Mouse (Mus musculus) heart, embryonic 14.5 days (tissue): ENCODE data around the gene Mamdc2. TPM values are rescaled to one million over a fixed set of nuclear protein-coding genes. Genes with fewer than 3 reads are reported as not detected.

ENCODE experiments used
- ATAC-seq: fragments of 200-750 bp; cut with Nextera tagmentation; 2 replicates; pipeline ENCODE4 v1.8.0; 2017; ENCODE audit warnings: low read depth, moderate TSS enrichment; ENCODE audit not compliant: insufficient number of reproducible peaks, insufficient read depth, low FRiP score
- H3K27ac ChIP-seq, 2 experiments: fragments of 200-500 bp in 1 of 2; fragments of 300-500 bp in 1 of 2; sonication (generic) in 1 of 2; replicated peaks in 1 of 2; 2 replicates each; pipeline ENCODE4 v1.5.1; 2012 to 2014; ENCODE audit warnings: low read depth in 2 of 2, low read length in 2 of 2, control low read depth in 1 of 2, mild to moderate bottlenecking in 1 of 2, mixed read lengths in 1 of 2; ENCODE audit not compliant: control insufficient read depth in 1 of 2, insufficient read depth in 1 of 2
- H3K27me3 ChIP-seq: fragments of 300-500 bp; sonication (generic); 2 replicates; pipeline ENCODE4 v1.6.1; 2014; ENCODE audit warnings: mild to moderate bottlenecking, low read length, control low read depth; ENCODE audit not compliant: control insufficient read depth, insufficient read depth
- H3K36me3 ChIP-seq: fragments of 300-500 bp; sonication (generic); 2 replicates; pipeline ENCODE4 v1.6.1; 2014; ENCODE audit warnings: mild to moderate bottlenecking, control low read depth, low read length, mixed read lengths; ENCODE audit not compliant: control insufficient read depth, insufficient read depth
- H3K4me1 ChIP-seq, 2 experiments: fragments of 200-500 bp in 1 of 2; fragments of 300-500 bp in 1 of 2; sonication (generic) in 1 of 2; 2 replicates each; pipeline ENCODE4 v1.6.1; 2012 to 2014; ENCODE audit warnings: low read length in 2 of 2, control low read depth in 1 of 2, mixed read lengths in 1 of 2; ENCODE audit not compliant: control insufficient read depth in 2 of 2, insufficient read depth in 2 of 2
- H3K4me2 ChIP-seq: fragments of 300-500 bp; sonication (generic); 2 replicates; pipeline ENCODE4 v1.6.1; 2014; ENCODE audit warnings: mild to moderate bottlenecking, low read length
- H3K4me3 ChIP-seq, 2 experiments: fragments of 200-500 bp in 1 of 2; fragments of 300-500 bp in 1 of 2; sonication (generic) in 1 of 2; 2 replicates each; pipeline ENCODE4 v1.5.1; 2012 to 2014; ENCODE audit warnings: low read length in 2 of 2, mild to moderate bottlenecking in 2 of 2, control low read depth in 1 of 2, low read depth in 1 of 2, moderate library complexity in 1 of 2; ENCODE audit not compliant: control insufficient read depth in 1 of 2, insufficient read depth in 1 of 2
- H3K9ac ChIP-seq: fragments of 300-500 bp; sonication (generic); 2 replicates; pipeline ENCODE4 v1.6.1; 2014; ENCODE audit warnings: mild to moderate bottlenecking, low read length
- H3K9me3 ChIP-seq: fragments of 300-500 bp; sonication (generic); 2 replicates; pipeline ENCODE4 v1.6.1; 2016; ENCODE audit warnings: low read length, control low read depth; ENCODE audit not compliant: control insufficient read depth
- WGBS: fragments of 180-500 bp; shearing (Covaris S2); extraction: QIAGEN DNeasy Blood & Tissue Kit; methylation state at CpG from one replicate; pipeline ENCODE4 v1.1.7; 2014; 5-methylcytosine and 5-hydroxymethylcytosine counted together
- polyA plus RNA-seq: library from polyadenylated mRNA; unstranded; fragments of >200 nt; fragmentation: Nextera tagmentation; extraction: Ambion mirVana; gene quantifications from 2 replicates; pipeline ENCODE4 v1.2.1, GENCODE M21; 2014

Mamdc2 gene
- polyA plus RNA-seq, 1 experiment from 2014 or later, result 1.7 TPM

DNA sequence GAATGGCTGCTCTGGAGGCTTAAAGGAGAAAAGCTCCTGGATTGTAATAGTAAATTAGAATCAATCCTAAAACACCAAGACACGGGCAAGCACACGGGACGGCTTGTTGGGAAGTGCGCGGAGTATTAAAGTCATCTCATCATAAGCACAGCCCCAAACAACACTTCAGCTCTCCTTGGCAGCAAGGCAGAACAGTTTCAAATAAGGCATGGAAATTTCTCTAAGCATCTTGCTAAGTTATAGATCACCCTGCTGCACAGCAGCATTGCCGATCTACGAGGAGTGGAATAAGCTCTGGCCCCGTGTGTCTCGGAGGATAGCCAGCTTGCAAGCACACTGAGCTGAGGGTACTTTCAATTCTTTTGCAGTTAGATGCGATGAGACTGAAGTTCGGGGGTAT lies 13.8 kb downstream of the Mamdc2 start:
- no peaks in the 10 kb centered on the region for H3K9me3 ChIP-seq
- H3K36me3 ChIP-seq, result no peaks in the 10 kb centered on the region
- H3K4me2 ChIP-seq, result no peak overlapping the region
- no peak overlapping the region for H3K27ac ChIP-seq
- H3K9ac ChIP-seq, result no peak overlapping the region
- H3K4me1 ChIP-seq, result no peaks in the 10 kb centered on the region
- H3K4me3 ChIP-seq, result no peak overlapping the region
- no peaks in the 10 kb centered on the region for H3K27me3 ChIP-seq
- 83% methylated on average over 11 of the region's 11 CpGs for WGBS
- ATAC-seq, result no peak

DNA sequence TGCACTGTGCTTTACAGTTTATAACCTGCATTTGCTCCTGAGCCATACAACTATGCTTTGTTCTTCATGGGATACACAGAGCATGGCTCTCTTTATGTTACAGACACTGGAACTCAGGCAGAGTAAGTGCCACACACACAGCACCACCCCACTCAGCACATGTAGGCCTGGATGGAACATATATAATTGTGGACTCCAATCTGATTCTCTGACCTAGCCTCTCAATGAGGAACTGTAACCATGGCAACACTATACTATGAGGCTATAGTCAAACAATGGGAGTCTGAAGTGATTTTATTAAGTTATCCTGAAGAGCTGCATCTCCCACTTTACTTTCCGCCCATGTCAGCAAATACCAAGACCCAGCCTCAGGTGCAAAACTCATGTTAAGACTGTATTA lies 30.6 kb downstream of the Mamdc2 start:
- WGBS, result 100% methylated on average over 1 of the region's 1 CpGs
- Histone ChIP-seq H3K9ac (no peak overlapping the region), H3K4me3 (no peak overlapping the region), H3K4me2 (no peak overlapping the region), H3K4me1 (no peaks in the 10 kb centered on the region), H3K27ac (no peak overlapping the region), H3K9me3 (no peaks in the 10 kb centered on the region), H3K27me3 (no peaks in the 10 kb centered on the region), H3K36me3 (no peaks in the 10 kb centered on the region)
- no peak for ATAC-seq

DNA sequence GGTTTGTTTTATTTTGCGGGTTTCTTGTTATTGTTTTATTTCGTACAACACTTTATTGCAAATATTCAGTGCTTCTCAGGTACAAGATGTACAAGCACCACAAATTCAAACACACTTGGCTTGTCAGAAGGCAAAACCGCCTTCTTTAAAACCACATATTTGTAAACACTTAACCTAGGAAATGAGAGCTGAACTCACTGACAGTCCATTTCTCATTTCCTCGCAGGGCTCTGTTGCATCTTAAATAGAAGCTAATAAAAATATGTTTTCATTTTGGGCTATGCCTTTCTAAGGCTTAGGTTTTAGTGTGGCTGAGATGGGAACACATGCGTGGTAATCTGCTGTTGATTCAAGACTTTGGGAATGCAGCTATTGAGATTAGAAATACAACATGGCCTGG lies 37.4 kb downstream of the Mamdc2 start:
- Histone ChIP-seq H3K9me3 (no peaks in the 10 kb centered on the region), H3K9ac (no peak overlapping the region), H3K27ac (no peak overlapping the region), H3K4me1 (no peaks in the 10 kb centered on the region), H3K4me3 (no peak overlapping the region), H3K36me3 (no peaks in the 10 kb centered on the region), H3K4me2 (no peak overlapping the region), H3K27me3 (no peaks in the 10 kb centered on the region)
- no peak for ATAC-seq
- 84% methylated on average over 5 of the region's 5 CpGs for WGBS

DNA sequence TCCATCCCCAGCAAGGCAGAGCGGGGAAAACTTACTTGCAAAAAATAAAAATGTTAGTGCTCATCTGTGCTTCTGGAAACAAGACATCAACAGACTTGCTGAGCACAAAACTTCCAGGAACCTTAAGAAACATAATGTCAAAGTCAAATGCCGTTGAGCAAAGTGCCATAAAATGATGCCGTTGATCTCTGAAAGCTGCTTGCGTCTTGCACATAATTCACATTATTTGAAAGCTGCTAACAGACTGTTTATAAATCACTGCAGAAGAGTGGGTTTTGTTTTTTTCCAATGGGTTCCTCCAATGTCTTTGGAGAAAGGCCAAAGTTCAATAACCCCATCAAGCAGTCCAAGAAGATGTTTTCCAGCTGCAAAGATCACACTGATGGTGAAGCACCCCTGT lies 37.9 kb downstream of the Mamdc2 start:
- WGBS, result 87% methylated on average over 4 of the region's 4 CpGs
- Histone ChIP-seq H3K9me3 (no peaks in the 10 kb centered on the region), H3K4me1 (no peaks in the 10 kb centered on the region), H3K27ac (no peak overlapping the region), H3K27me3 (no peaks in the 10 kb centered on the region), H3K4me2 (no peak overlapping the region), H3K36me3 (no peaks in the 10 kb centered on the region), H3K9ac (no peak overlapping the region), H3K4me3 (no peak overlapping the region)
- no peak for ATAC-seq

DNA sequence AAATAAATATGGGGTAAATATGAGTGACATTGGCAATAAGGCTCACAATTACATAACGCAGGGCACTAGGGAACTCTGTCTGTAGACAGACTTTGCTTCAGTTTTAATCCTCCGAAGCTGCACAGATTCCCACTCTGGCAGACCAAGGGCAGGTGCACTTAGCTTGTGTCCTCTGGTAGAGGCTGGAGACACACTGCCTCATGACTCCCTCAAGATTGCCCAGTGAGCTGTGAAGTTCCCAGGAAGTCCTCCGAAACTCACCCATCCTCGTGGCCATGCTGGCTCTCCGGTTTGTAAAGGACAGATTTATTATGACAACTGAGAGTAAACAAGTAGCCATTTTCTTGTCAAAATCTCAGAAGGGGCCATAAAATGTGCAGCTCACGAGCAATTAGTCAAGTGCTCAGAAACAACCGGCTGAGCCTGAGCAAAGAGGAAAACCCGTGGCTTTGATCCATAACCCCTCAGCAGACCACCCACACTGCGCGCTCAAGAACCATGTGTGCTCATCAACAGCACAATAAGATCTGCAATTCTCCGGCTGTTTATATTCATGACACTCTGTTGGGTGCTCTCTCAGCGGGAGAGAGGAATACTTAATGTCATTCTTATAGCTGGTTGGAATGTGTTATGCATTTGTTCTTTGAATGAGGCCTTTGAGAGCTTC lies 46.6 kb downstream of the Mamdc2 start:
- 75% methylated on average over 12 of the region's 12 CpGs for WGBS
- H3K4me2 ChIP-seq, result no peak overlapping the region
- no peaks in the 10 kb centered on the region for H3K9me3 ChIP-seq
- no peaks in the 10 kb centered on the region for H3K36me3 ChIP-seq
- H3K4me3 ChIP-seq, result no peak overlapping the region
- no peak overlapping the region for H3K27ac ChIP-seq
- ATAC-seq, result no peak
- no peak overlapping the region for H3K9ac ChIP-seq
- no peaks in the 10 kb centered on the region for H3K27me3 ChIP-seq
- no peaks in the 10 kb centered on the region for H3K4me1 ChIP-seq

DNA sequence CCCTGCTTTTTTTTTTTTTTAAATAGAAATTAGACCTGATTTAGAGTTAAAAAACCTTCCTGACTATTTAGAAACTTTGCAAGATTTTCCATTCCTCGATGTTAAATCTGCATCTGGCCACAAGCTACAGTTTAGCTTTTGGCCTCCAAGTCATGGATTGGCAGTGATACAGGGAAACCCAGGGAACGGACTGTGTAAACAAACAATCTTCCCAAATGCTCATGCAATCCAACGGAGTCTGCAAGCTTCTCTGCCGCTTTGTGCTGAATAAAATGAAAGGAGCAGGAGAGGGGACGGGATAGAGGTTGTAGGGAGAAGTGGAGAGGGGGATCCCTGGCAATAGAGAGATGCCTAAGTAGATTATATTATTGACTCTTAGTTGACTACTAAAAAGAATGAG lies 47.8 kb downstream of the Mamdc2 start:
- H3K4me1 ChIP-seq, result no peaks in the 10 kb centered on the region
- no peaks in the 10 kb centered on the region for H3K36me3 ChIP-seq
- no peak overlapping the region for H3K27ac ChIP-seq
- H3K4me3 ChIP-seq, result no peak overlapping the region
- WGBS, result 67% methylated on average over 5 of the region's 5 CpGs
- H3K9ac ChIP-seq, result no peak overlapping the region
- no peaks in the 10 kb centered on the region for H3K9me3 ChIP-seq
- H3K4me2 ChIP-seq, result no peak overlapping the region
- ATAC-seq, result no peak
- no peaks in the 10 kb centered on the region for H3K27me3 ChIP-seq

DNA sequence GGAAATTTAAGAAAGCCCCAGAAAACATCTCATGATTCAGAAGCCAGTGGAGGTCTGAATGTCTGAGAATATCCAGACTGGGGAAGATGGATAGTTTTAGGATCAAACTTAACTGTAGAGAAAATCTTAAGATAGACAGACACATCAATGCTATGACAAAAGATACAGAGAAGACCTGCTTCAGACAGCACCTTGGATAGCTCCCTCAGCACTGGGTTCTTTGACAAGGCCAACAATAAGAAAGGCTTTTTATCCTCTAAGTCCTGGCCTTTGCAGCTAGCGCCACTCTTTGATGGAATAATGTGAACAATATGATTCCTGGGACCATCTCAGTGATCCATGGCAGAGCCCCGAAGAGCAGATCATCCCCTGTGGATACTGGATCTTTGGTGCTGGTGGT lies 52.3 kb downstream of the Mamdc2 start:
- ATAC-seq, result no peak
- Histone ChIP-seq H3K27me3 (no peaks in the 10 kb centered on the region), H3K4me2 (no peak overlapping the region), H3K27ac (no peak overlapping the region), H3K4me3 (no peak overlapping the region), H3K9ac (no peak overlapping the region), H3K9me3 (no peaks in the 10 kb centered on the region), H3K4me1 (no peaks in the 10 kb centered on the region), H3K36me3 (no peaks in the 10 kb centered on the region)
- WGBS, result 54% methylated on average over 2 of the region's 2 CpGs

DNA sequence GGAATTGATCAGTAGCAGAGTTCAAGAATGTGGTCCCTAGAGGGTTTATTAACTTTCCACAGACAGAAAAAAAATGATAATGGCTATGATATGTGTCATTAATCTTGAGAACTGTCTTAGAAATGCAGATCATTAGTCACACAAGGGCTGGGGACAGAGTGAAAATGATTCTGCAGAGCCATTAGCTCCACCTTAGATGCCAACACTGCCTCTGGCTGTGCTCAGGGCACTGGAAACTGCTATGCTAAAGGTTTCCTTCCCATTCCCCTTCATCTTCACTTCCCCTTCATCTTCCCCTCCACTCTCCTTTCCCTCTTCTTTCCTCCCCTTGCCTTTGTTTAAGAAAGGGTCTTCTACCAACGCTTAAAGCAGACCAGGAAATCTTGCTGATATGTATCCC lies 53.6 kb downstream of the Mamdc2 start:
- Histone ChIP-seq H3K4me2 (no peak overlapping the region), H3K9ac (no peak overlapping the region), H3K4me1 (no peaks in the 10 kb centered on the region), H3K36me3 (no peaks in the 10 kb centered on the region), H3K9me3 (no peaks in the 10 kb centered on the region), H3K27ac (no peak overlapping the region), H3K27me3 (no peaks in the 10 kb centered on the region), H3K4me3 (no peak overlapping the region)
- 35% methylated on average over 1 of the region's 1 CpGs for WGBS
- no peak for ATAC-seq
